Mouse (Mus musculus): ENCODE measurements around the gene Rprd1b.

- TF ChIP-seq CTCF (IDR thresholded peaks at IDR 0.05; ENCODE audit: extremely low read depth, insufficient read depth, low read length) = no peak
- no peak for TF ChIP-seq POLR2A (IDR thresholded peaks at IDR 0.05; ENCODE audit: extremely low read depth, insufficient read depth, low read length)
These were observed 116.6 kb downstream of the Rprd1b start for GRCm38 (mm10) chr2:158144750-158145527.

All from cortical plate, adult 2 months (tissue).